Mouse (Mus musculus) ES-E14 (cell line): ENCODE data around the gene H2afj.

ENCODE experiments used
- HCFC1 ChIP-seq: IDR thresholded peaks from 2 replicates; pipeline ENCODE4 v1.6.1; 2012; ENCODE audit warnings: low read length, inconsistent platforms, borderline replicate concordance; ENCODE audit not compliant: insufficient read depth
- MAFK ChIP-seq: IDR thresholded peaks from 2 replicates; pipeline ENCODE4 v1.6.1; 2014; ENCODE audit warnings: mild to moderate bottlenecking, low read depth, low read length, inconsistent platforms; ENCODE audit not compliant: insufficient read depth
- ZNF384 ChIP-seq: IDR thresholded peaks from 2 replicates; pipeline ENCODE4 v1.6.1; 2012; ENCODE audit warnings: low read depth, low read length, inconsistent platforms

DNA sequence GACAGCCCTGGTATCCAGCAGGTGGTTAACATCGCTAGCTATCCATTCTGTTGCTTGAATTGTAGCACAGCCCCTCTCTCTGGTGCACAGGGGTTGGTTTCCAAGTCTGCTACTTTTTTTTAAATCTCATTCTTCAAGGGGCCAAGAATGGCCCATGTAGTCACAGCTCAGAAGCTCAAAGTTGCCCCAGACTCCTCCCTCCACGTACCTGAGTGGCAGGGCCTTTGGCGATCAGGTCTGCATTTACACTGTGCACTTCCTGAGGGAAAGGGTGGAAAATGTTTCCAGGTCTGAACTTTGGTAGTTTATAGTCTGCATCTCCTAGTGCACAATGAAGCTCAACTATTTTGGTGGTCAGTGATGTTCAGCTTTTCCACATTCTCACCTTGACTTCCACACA, 39.2 kb downstream of the H2afj start:
- no peak for TF ChIP-seq MAFK
- no peak for TF ChIP-seq ZNF384
- TF ChIP-seq HCFC1: no peak
